ENCODE assay signal across 9 mouse cellular contexts in genomic region chr16:30602684-30603530, GRCm38 (mm10). TPM values are rescaled to one million over a fixed set of nuclear protein-coding genes. Genes with fewer than 3 reads are reported as not detected.
DNase-seq lines count a peak whose midpoint lies in the region; ATAC-seq and TF ChIP-seq lines count a peak whose summit lies in the region.
"Had no signal": no experiment of that assay in that cellular context is flagged by ENCODE, and none has a peak within 500 bp of the region (broad histone marks: within the 10 kb centered on the region; RNA-seq: fewer than 3 reads in every experiment).

No protein-coding gene starts in this region.

- no peak for ATAC-seq in embryonic facial prominence, embryonic 14.5 days (ENCODE audit: low read depth)
- no peak for ATAC-seq in limb, embryonic 13.5 days (ENCODE audit: low FRiP score, low read depth)
- no peak for ATAC-seq in neural tube, embryonic 14.5 days (ENCODE audit: low read depth)

- H3K27ac ChIP-seq in layer of hippocampus, adult 2 months: peak overlapping the region; percentile 18; the same call in 1 of the 2 replicates
- peak overlapping the region; percentile 76 for H3K27ac ChIP-seq in embryonic facial prominence, embryonic 14.5 days (replicated peaks; ENCODE audit: low read depth, low read length)
- no peak overlapping the region; the same call in 1 of the 2 replicates for H3K27ac ChIP-seq in limb, embryonic 13.5 days
- H3K27ac ChIP-seq in neural tube, embryonic 14.5 days (ENCODE audit: low read depth, low read length): no peak overlapping the region
- H3K27ac ChIP-seq: midbrain, embryonic 12.5 days had no signal

- H3K4me2 ChIP-seq in embryonic facial prominence, embryonic 14.5 days (ENCODE audit: low read depth, low read length): peak overlapping the region; percentile 96
- H3K4me2 ChIP-seq in limb, embryonic 13.5 days (replicated peaks): peak overlapping the region; percentile 40
- H3K4me2 ChIP-seq in neural tube, embryonic 14.5 days (ENCODE audit: low read depth, low read length): peak overlapping the region; percentile 91

- H3K4me1 ChIP-seq in embryonic facial prominence, embryonic 14.5 days (ENCODE audit: control insufficient read depth, insufficient read depth, low read length): peaks cover 52% of the 10 kb centered on the region
- peaks cover 62% of the 10 kb centered on the region for H3K4me1 ChIP-seq in limb, embryonic 13.5 days
- H3K4me1 ChIP-seq in neural tube, embryonic 14.5 days (ENCODE audit: control insufficient read depth, insufficient read depth, low read length): peaks cover 11% of the 10 kb centered on the region

- peaks cover 6% of the 10 kb centered on the region; the same call in 1 of the 2 replicates for H3K27me3 ChIP-seq in embryonic facial prominence, embryonic 14.5 days (replicated peaks; ENCODE audit: control insufficient read depth, insufficient read depth, low read length)
- H3K27me3 ChIP-seq in limb, embryonic 13.5 days: peaks cover 24% of the 10 kb centered on the region
- H3K27me3 ChIP-seq in neural tube, embryonic 14.5 days (ENCODE audit: control insufficient read depth, insufficient read depth, low read length): peaks cover 5% of the 10 kb centered on the region

- H3K9ac ChIP-seq in embryonic facial prominence, embryonic 14.5 days (ENCODE audit: low read depth, low read length): peak overlapping the region; percentile 46; the same call in 1 of the 2 replicates
- peak overlapping the region; percentile 35; the same call in 1 of the 2 replicates for H3K9ac ChIP-seq in limb, embryonic 13.5 days
- no peak overlapping the region for H3K9ac ChIP-seq in neural tube, embryonic 14.5 days (replicated peaks; ENCODE audit: low read depth, low read length)
- H3K9ac ChIP-seq: midbrain, embryonic 12.5 days had no signal

- H3K9me3 ChIP-seq in embryonic facial prominence, embryonic 14.5 days (ENCODE audit: control insufficient read depth, low read length): no peaks in the 10 kb centered on the region
- no peaks in the 10 kb centered on the region for H3K9me3 ChIP-seq in limb, embryonic 13.5 days
- H3K9me3 ChIP-seq in neural tube, embryonic 14.5 days (ENCODE audit: control insufficient read depth, low read length): no peaks in the 10 kb centered on the region
- H3K9me3 ChIP-seq: midbrain, embryonic 12.5 days had no signal

- 29% methylated on average over 18 of the region's 18 CpGs for WGBS in embryonic facial prominence, embryonic 14.5 days
- WGBS in limb, embryonic 13.5 days: 21% methylated on average over 18 of the region's 18 CpGs
- WGBS in neural tube, embryonic 14.5 days: 17% methylated on average over 18 of the region's 18 CpGs

- no peak for DNase-seq in layer of hippocampus, adult 2 months (ENCODE audit: low spot score in 2 of 2)
- DNase-seq in layer of hippocampus, adult 11-12 months (ENCODE audit: low spot score): no peak
- no peak for DNase-seq in embryonic facial prominence, embryonic 14.5 days (ENCODE audit: low spot score)
- DNase-seq in urinary bladder, postnatal 10 days (ENCODE audit: low spot score): no peak
- no peak for DNase-seq in gastrocnemius, postnatal 25 days
- DNase-seq in ovary, adult 18-20 months (ENCODE audit: low spot score): no peak

- TF ChIP-seq CTCF in layer of hippocampus, adult 2 months (conservative IDR thresholded peaks at IDR 0.05): no peak

- no peaks in the 10 kb centered on the region for H3K36me3 ChIP-seq in embryonic facial prominence, embryonic 14.5 days (ENCODE audit: control insufficient read depth, insufficient read depth, low read length)
- H3K36me3 ChIP-seq in limb, embryonic 13.5 days: no peaks in the 10 kb centered on the region
- no peaks in the 10 kb centered on the region for H3K36me3 ChIP-seq in neural tube, embryonic 14.5 days (ENCODE audit: control insufficient read depth, insufficient read depth, low read length)
- H3K36me3 ChIP-seq: midbrain, embryonic 12.5 days had no signal

- H3K4me3 ChIP-seq in layer of hippocampus, adult 2 months: no peak overlapping the region
- peak overlapping the region; percentile 61 for H3K4me3 ChIP-seq in embryonic facial prominence, embryonic 14.5 days (ENCODE audit: low read depth, low read length)
- H3K4me3 ChIP-seq in limb, embryonic 13.5 days: peak overlapping the region; percentile 0; the same call in 1 of the 2 replicates
- H3K4me3 ChIP-seq in neural tube, embryonic 14.5 days (ENCODE audit: low read depth, low read length): no peak overlapping the region

RNA-seq across cellular contexts. Expression of gene Fam43a, which starts 3.4 kb away (rescaled TPM):
- 10 to 100 TPM in 1 of 2 experiments, 1 to 10 TPM in 1; 9.2 to 10.3 TPM for total RNA-seq in layer of hippocampus, adult 2 months (2021)
- 12.1 and 15.2 TPM in 2 replicates for polyA plus RNA-seq in embryonic facial prominence, embryonic 14.5 days (2014; fragmentation: Nextera tagmentation; extraction: Ambion mirVana)
- polyA plus RNA-seq in limb, embryonic 13.5 days (2015; fragmentation: Nextera tagmentation; extraction: Ambion mirVana): 13.8 and 13.9 TPM in 2 replicates
- polyA plus RNA-seq in neural tube, embryonic 14.5 days (2014; fragmentation: Nextera tagmentation; extraction: Ambion mirVana): 8.8 and 11.2 TPM in 2 replicates
- 1 to 10 TPM; 6.7 to 8.1 TPM for total RNA-seq in gastrocnemius, postnatal 25 days (2021)

RNA-seq across cellular contexts. Expression of gene Lsg1, which starts 15.5 kb away (rescaled TPM):
- total RNA-seq in layer of hippocampus, adult 2 months (2021): 10 to 100 TPM; 16.7 to 20.7 TPM
- 52.2 and 59.3 TPM in 2 replicates for polyA plus RNA-seq in embryonic facial prominence, embryonic 14.5 days (2014; fragmentation: Nextera tagmentation; extraction: Ambion mirVana)
- polyA plus RNA-seq in limb, embryonic 13.5 days (2015; fragmentation: Nextera tagmentation; extraction: Ambion mirVana): 75.7 and 81.8 TPM in 2 replicates
- polyA plus RNA-seq in neural tube, embryonic 14.5 days (2014; fragmentation: Nextera tagmentation; extraction: Ambion mirVana): 43.9 and 49.0 TPM in 2 replicates
- total RNA-seq in gastrocnemius, postnatal 25 days (2021): 10 to 100 TPM; 16.3 to 17.5 TPM

RNA-seq across cellular contexts. Expression of gene Tmem44, which starts 52.3 kb away (rescaled TPM):
- total RNA-seq in layer of hippocampus, adult 2 months (2021): 10 to 100 TPM; 28.5 to 32.0 TPM
- polyA plus RNA-seq in embryonic facial prominence, embryonic 14.5 days (2014; fragmentation: Nextera tagmentation; extraction: Ambion mirVana): 13.8 and 20.7 TPM in 2 replicates
- polyA plus RNA-seq in limb, embryonic 13.5 days (2015; fragmentation: Nextera tagmentation; extraction: Ambion mirVana): 26.0 and 29.2 TPM in 2 replicates
- 65.0 and 73.8 TPM in 2 replicates for polyA plus RNA-seq in neural tube, embryonic 14.5 days (2014; fragmentation: Nextera tagmentation; extraction: Ambion mirVana)
- total RNA-seq in gastrocnemius, postnatal 25 days (2021): 1 to 10 TPM; 2.3 to 2.5 TPM

Comparison
In these comparisons a context has a peak if more than half of its experiments do, and no peak if none do; other contexts are left out.
1. H3K27ac ChIP-seq: peak in layer of hippocampus, adult 2 months (single experiment) and embryonic facial prominence, embryonic 14.5 days (single experiment); none in limb, embryonic 13.5 days (single experiment) and neural tube, embryonic 14.5 days (single experiment).
2. H3K4me3 ChIP-seq: peak in embryonic facial prominence, embryonic 14.5 days (single experiment) and limb, embryonic 13.5 days (single experiment); none in layer of hippocampus, adult 2 months (single experiment) and neural tube, embryonic 14.5 days (single experiment).
3. H3K4me2 ChIP-seq: peak in every context shown above with its lines; median percentile 96 in embryonic facial prominence, embryonic 14.5 days; 91 in neural tube, embryonic 14.5 days; 40 in limb, embryonic 13.5 days.